Mouse (Mus musculus) CH12.LX (cell line): ENCODE measurements at regions not wholly inside any gene's neighbourhood (a gene's known extent, or its start where the extent isn't known, plus 50 kb on each side); places are given as distances from the start of the nearest gene placed in this dataset.

Source experiments
- DNase-seq: peaks from one replicate; pipeline ENCODE4 v3.0.0-alpha.2; 2013; ENCODE audit errors: extremely low read depth
- H3K27ac ChIP-seq: 2 replicates; pipeline ENCODE4 v1.5.1; 2012; ENCODE audit warnings: low read depth, mild to moderate bottlenecking, control low read depth, moderate library complexity; ENCODE audit not compliant: insufficient read depth
- H3K27me3 ChIP-seq: replicated peaks from 2 replicates; pipeline ENCODE3; 2012; ENCODE audit warnings: inconsistent platforms
- H3K36me3 ChIP-seq, 2 experiments: replicated peaks in 1 of 2; 2 replicates each; pipeline versions ENCODE3 to v1.6.1; 2012; ENCODE audit warnings: inconsistent platforms in 1 of 2, low read length in 1 of 2, mild to moderate bottlenecking in 1 of 2, mixed read lengths in 1 of 2, moderate library complexity in 1 of 2; ENCODE audit not compliant: control insufficient read depth in 1 of 2, insufficient read depth in 1 of 2
- H3K4me1 ChIP-seq, 2 experiments: 2 replicates each; pipeline ENCODE4 v1.6.1; 2012; ENCODE audit warnings: inconsistent platforms in 1 of 2, moderate library complexity in 1 of 2; ENCODE audit not compliant: insufficient read depth in 2 of 2, control insufficient read depth in 1 of 2
- H3K4me2 ChIP-seq: 2 replicates; pipeline ENCODE4 v1.6.1; 2012; ENCODE audit warnings: low read depth, mild to moderate bottlenecking, control low read depth; ENCODE audit not compliant: poor library complexity, insufficient read depth, severe bottlenecking
- H3K4me3 ChIP-seq, 3 experiments: fragments of 150-350 bp in 1 of 3; sonication (generic) in 1 of 3; replicated peaks in 1 of 3; 2 replicates each; pipeline versions ENCODE3 to v1.5.1; 2011 to 2012; ENCODE audit warnings: low read depth in 2 of 3, low read length in 2 of 3, mild to moderate bottlenecking in 2 of 3, moderate library complexity in 2 of 3, control low read depth in 1 of 3, improper control_type of control experiment in 1 of 3, inconsistent platforms in 1 of 3, mixed read lengths in 1 of 3; ENCODE audit not compliant: poor library complexity in 1 of 3
- H3K79me2 ChIP-seq: replicated peaks from 2 replicates; pipeline ENCODE4 v1.6.1; 2012; ENCODE audit warnings: mild to moderate bottlenecking, moderate library complexity; ENCODE audit not compliant: control insufficient read depth, poor library complexity, insufficient read depth, severe bottlenecking; ENCODE audit errors: extremely low read depth
- H3K9ac ChIP-seq: 2 replicates; pipeline ENCODE4 v1.6.1; 2012; ENCODE audit warnings: low read depth, mild to moderate bottlenecking, control low read depth, moderate library complexity; ENCODE audit not compliant: insufficient read depth
- H3K9me3 ChIP-seq: replicated peaks from 2 replicates; pipeline ENCODE3; 2012; ENCODE audit warnings: low read length, inconsistent platforms, mixed read lengths
- BHLHE40 ChIP-seq: IDR thresholded peaks from 2 replicates; pipeline ENCODE4 v1.6.1; 2011; ENCODE audit warnings: mild to moderate bottlenecking, low read depth, low read length, improper control_type of control experiment
- CHD1 ChIP-seq: IDR thresholded peaks from 2 replicates; pipeline ENCODE4 v1.6.1; 2012; ENCODE audit warnings: low read depth, low read length, improper control_type of control experiment, inconsistent platforms
- CTCF ChIP-seq, 2 experiments: IDR thresholded peaks in 1 of 2; conservative IDR thresholded peaks in 1 of 2; 2 replicates each; pipeline ENCODE4 v1.5.1; 2011 to 2012; ENCODE audit warnings: low read depth in 2 of 2, low read length in 2 of 2, improper control_type of control experiment in 1 of 2, inconsistent platforms in 1 of 2, mild to moderate bottlenecking in 1 of 2, moderate library complexity in 1 of 2
- E2F4 ChIP-seq: IDR thresholded peaks from 2 replicates; pipeline ENCODE4 v1.6.1; 2011; ENCODE audit warnings: low read depth, low read length, improper control_type of control experiment; ENCODE audit not compliant: insufficient replicate concordance
- ELF1 ChIP-seq: IDR thresholded peaks from 2 replicates; pipeline ENCODE4 v1.6.1; 2014; ENCODE audit warnings: low read depth, mild to moderate bottlenecking, inconsistent platforms, low read length, improper control_type of control experiment
- ETS1 ChIP-seq: conservative IDR thresholded peaks from 2 replicates; pipeline ENCODE4 v1.6.1; 2012; ENCODE audit warnings: low read depth, mild to moderate bottlenecking, inconsistent platforms, low read length, improper control_type of control experiment, moderate library complexity
- JUN ChIP-seq: IDR thresholded peaks from 2 replicates; pipeline ENCODE4 v1.6.1; 2011; ENCODE audit warnings: low read depth, mild to moderate bottlenecking, low read length, improper control_type of control experiment, moderate library complexity; ENCODE audit not compliant: insufficient read depth
- JUND ChIP-seq: conservative IDR thresholded peaks from 2 replicates; pipeline ENCODE4 v1.6.1; 2011; ENCODE audit warnings: low read depth, low read length, improper control_type of control experiment
- MAFK ChIP-seq: IDR thresholded peaks from 2 replicates; pipeline ENCODE4 v1.6.1; 2011; ENCODE audit warnings: low read length, improper control_type of control experiment; ENCODE audit not compliant: insufficient replicate concordance
- MAX ChIP-seq: IDR thresholded peaks from 2 replicates; pipeline ENCODE4 v1.6.1; 2011; ENCODE audit warnings: low read length, improper control_type of control experiment
- MAZ ChIP-seq: IDR thresholded peaks from 2 replicates; pipeline ENCODE4 v1.6.1; 2012; ENCODE audit warnings: low read depth, mild to moderate bottlenecking, inconsistent platforms, low read length, improper control_type of control experiment, moderate library complexity
- NRF1 ChIP-seq: IDR thresholded peaks from 2 replicates; pipeline ENCODE4 v1.6.1; 2014; ENCODE audit warnings: low read depth, mild to moderate bottlenecking, inconsistent platforms, low read length, improper control_type of control experiment, moderate library complexity
- PAX5 ChIP-seq: IDR thresholded peaks from 2 replicates; pipeline ENCODE4 v1.6.1; 2012; ENCODE audit warnings: low read length, inconsistent platforms, mixed read lengths
- RAD21 ChIP-seq: IDR thresholded peaks from 2 replicates; pipeline ENCODE4 v1.6.1; 2011; ENCODE audit warnings: low read depth, mild to moderate bottlenecking, low read length, improper control_type of control experiment, moderate library complexity
- RCOR1 ChIP-seq: conservative IDR thresholded peaks from 2 replicates; pipeline ENCODE4 v1.6.1; 2012; ENCODE audit warnings: low read depth, mild to moderate bottlenecking, inconsistent platforms, low read length, improper control_type of control experiment
- SIN3A ChIP-seq: IDR thresholded peaks from 2 replicates; pipeline ENCODE4 v1.6.1; 2012; ENCODE audit warnings: low read length, improper control_type of control experiment, inconsistent platforms
- ZKSCAN1 ChIP-seq: IDR thresholded peaks from 2 replicates; pipeline ENCODE4 v1.6.1; 2012; ENCODE audit warnings: low read depth, inconsistent platforms, low read length, improper control_type of control experiment, borderline replicate concordance
- ZMIZ1 ChIP-seq: IDR thresholded peaks from 2 replicates; pipeline ENCODE4 v1.6.1; 2012; ENCODE audit warnings: low read depth, mild to moderate bottlenecking, inconsistent platforms, low read length, improper control_type of control experiment
- dilution Hi-C: fragments of 300-500 bp; cut with MboI; formaldehyde crosslinking; loops from 2 replicates; pipeline ENCODE4 v1.14.3; 2020; ENCODE audit warnings: low sequenced_read_pairs; ENCODE audit not compliant: extremely low pct_unique_long_range_greater_than_20kb, extremely low pct_ligation_motif_present
- in situ Hi-C: fragments of 300-500 bp; cut with MboI; formaldehyde crosslinking; loops from 3 replicates; pipeline ENCODE4 v1.14.3; 2019; ENCODE audit warnings: low sequenced_read_pairs, low pct_ligation_motif_present, low pct_unique_long_range_greater_than_20kb, mixed read lengths

DNA sequence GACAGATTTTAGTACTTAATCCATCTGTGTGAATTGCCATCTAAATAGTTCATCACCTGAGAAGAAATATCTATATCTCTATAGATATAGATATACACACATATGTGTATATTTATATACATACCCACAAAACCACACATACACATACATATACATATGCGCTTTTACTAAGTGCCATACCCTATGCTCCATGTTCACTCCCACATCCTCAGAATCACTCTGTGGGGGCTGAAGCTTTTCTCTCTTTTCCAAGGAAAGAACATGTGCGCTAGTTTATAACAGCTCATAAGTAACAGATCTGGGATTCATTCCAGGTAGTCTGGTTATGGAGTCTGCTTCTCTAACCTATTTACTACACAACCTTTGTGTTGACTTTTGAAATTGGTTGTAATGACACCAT, 471.4 kb downstream of the Tmem161b start:
- in situ Hi-C loops (no loop called here), dilution Hi-C loops (no loop called here)
- Histone ChIP-seq H3K4me3 (no peak overlapping the region), H3K27me3 (no peaks in the 10 kb centered on the region), H3K4me2 (no peak overlapping the region), H3K79me2 (no peaks in the 10 kb centered on the region), H3K9ac (no peak overlapping the region), H3K9me3 (no peaks in the 10 kb centered on the region), H3K27ac (no peak overlapping the region), H3K4me1 (no peaks in the 10 kb centered on the region), H3K36me3 (no peaks in the 10 kb centered on the region)
- DNase-seq = no peak
- TF ChIP-seq E2F4 = no peak
- no peak for TF ChIP-seq CTCF (conservative IDR thresholded peaks at IDR 0.05 in 1 of 2, IDR thresholded peaks at IDR 0.05 in 1 of 2; ENCODE audit: low read depth in 2 of 2, low read length in 2 of 2)
- TF ChIP-seq JUND = no peak
- no peak for TF ChIP-seq MAX
- TF ChIP-seq JUN = no peak

GRCm38 (mm10) chr13:84698472-84699080, 476.5 kb downstream of the Tmem161b start:
- Histone ChIP-seq H3K9me3 (no peaks in the 10 kb centered on the region), H3K4me1 (no peaks in the 10 kb centered on the region), H3K4me2 (peak overlapping the region; percentile 44), H3K36me3 (no peaks in the 10 kb centered on the region), H3K4me3 (no peak overlapping the region), H3K27ac (no peak overlapping the region), H3K9ac (no peak overlapping the region)
- no peak for TF ChIP-seq MAX
- peak; percentile 88 for TF ChIP-seq MAFK
- TF ChIP-seq, all 38 proteins: peak for 1
- DNase-seq = no peak
- dilution Hi-C loops = no loop called here
- Histone ChIP-seq H3K79me2 (no peaks in the 10 kb centered on the region), H3K27me3 (no peaks in the 10 kb centered on the region)
- in situ Hi-C loops = no loop called here

GRCm38 (mm10) chr13:84741231-84741630, 448.0 kb upstream of the Ccnh start:
- H3K4me2 ChIP-seq = no peak overlapping the region
- H3K4me1 ChIP-seq = no peaks in the 10 kb centered on the region
- no peaks in the 10 kb centered on the region for H3K27me3 ChIP-seq
- DNase-seq = no peak
- in situ Hi-C loops (no loop called here), dilution Hi-C loops (no loop called here)
- no peak overlapping the region for H3K27ac ChIP-seq
- TF ChIP-seq BHLHE40 (no peak), CHD1 (no peak), E2F4 (no peak), ETS1 (no peak), ELF1 (no peak), MAZ (no peak), SIN3A (no peak), ZMIZ1 (no peak), CTCF (conservative IDR thresholded peaks at IDR 0.05 in 1 of 2, IDR thresholded peaks at IDR 0.05 in 1 of 2; ENCODE audit: low read depth in 2 of 2, low read length in 2 of 2) (no peak), RAD21 (no peak), PAX5 (no peak), RCOR1 (no peak), ZKSCAN1 (no peak), NRF1 (no peak)
- no peaks in the 10 kb centered on the region for H3K79me2 ChIP-seq
- peaks cover 2% of the 10 kb centered on the region for H3K9me3 ChIP-seq
- no peaks in the 10 kb centered on the region for H3K36me3 ChIP-seq
- no peak overlapping the region for H3K9ac ChIP-seq
- H3K4me3 ChIP-seq = no peak overlapping the region
